Mouse (Mus musculus) MEL (cell line): ENCODE measurements around the gene Igf1r. TPM values are rescaled to one million over a fixed set of nuclear protein-coding genes. Genes with fewer than 3 reads are reported as not detected.

Experiments
- DNase-seq: peaks from one replicate; pipeline ENCODE4 v3.0.0; 2011; ENCODE audit warnings: low read depth, low spot score
- H3K27ac ChIP-seq: 2 replicates; pipeline ENCODE4 v1.5.1; 2012; ENCODE audit warnings: low read depth, mild to moderate bottlenecking, control low read depth, low read length, moderate library complexity; ENCODE audit not compliant: control insufficient read depth
- H3K27me3 ChIP-seq, 2 experiments: fragments of 150-350 bp in 1 of 2; sonication (generic) in 1 of 2; 2 replicates each; pipeline ENCODE4 v1.6.1; 2012; ENCODE audit warnings: low read length in 2 of 2, mild to moderate bottlenecking in 2 of 2, improper control_type of control experiment in 1 of 2, moderate library complexity in 1 of 2; ENCODE audit not compliant: insufficient read depth in 2 of 2, control insufficient read depth in 1 of 2
- H3K36me3 ChIP-seq, 2 experiments: 2 replicates each; pipeline ENCODE4 v1.6.1; 2012 to 2014; ENCODE audit warnings: low read length in 2 of 2, improper control_type of control experiment in 1 of 2, inconsistent platforms in 1 of 2, mild to moderate bottlenecking in 1 of 2; ENCODE audit not compliant: insufficient read depth in 2 of 2, control insufficient read depth in 1 of 2
- H3K4me1 ChIP-seq, 2 experiments: fragments of 150-350 bp in 1 of 2; sonication (generic) in 1 of 2; 2 replicates each; pipeline ENCODE4 v1.6.1; 2012; ENCODE audit warnings: low read length in 2 of 2, improper control_type of control experiment in 1 of 2, mild to moderate bottlenecking in 1 of 2; ENCODE audit not compliant: insufficient read depth in 2 of 2, control insufficient read depth in 1 of 2
- H3K4me3 ChIP-seq, 2 experiments: fragments of 150-350 bp in 1 of 2; sonication (generic) in 1 of 2; 2 replicates each; pipeline ENCODE4 v1.5.1; 2012; ENCODE audit warnings: low read depth in 2 of 2, low read length in 2 of 2, mild to moderate bottlenecking in 2 of 2, moderate library complexity in 2 of 2, control low read depth in 1 of 2, improper control_type of control experiment in 1 of 2; ENCODE audit not compliant: control insufficient read depth in 1 of 2, insufficient read depth in 1 of 2
- H3K79me2 ChIP-seq: 2 replicates; pipeline ENCODE4 v1.6.1; 2012; ENCODE audit warnings: mild to moderate bottlenecking, low read length, moderate library complexity; ENCODE audit not compliant: control insufficient read depth, poor library complexity, insufficient read depth
- H3K9ac ChIP-seq: 2 replicates; pipeline ENCODE4 v1.6.1; 2012; ENCODE audit warnings: low read depth, mild to moderate bottlenecking, control low read depth, low read length, moderate library complexity; ENCODE audit not compliant: control insufficient read depth, poor library complexity, severe bottlenecking
- H3K9me3 ChIP-seq: fragments of 150-350 bp; sonication (generic); replicated peaks from 2 replicates; pipeline ENCODE4 v1.6.1; 2012; ENCODE audit warnings: mild to moderate bottlenecking, low read length, improper control_type of control experiment, moderate library complexity; ENCODE audit not compliant: insufficient read depth
- CHD1 ChIP-seq: IDR thresholded peaks from 2 replicates; pipeline ENCODE4 v1.6.1; 2012; ENCODE audit warnings: low read depth, mild to moderate bottlenecking, inconsistent platforms, low read length, improper control_type of control experiment
- CTCF ChIP-seq, 3 experiments: IDR thresholded peaks in 2 of 3; conservative IDR thresholded peaks in 1 of 3; 2 replicates each; pipeline ENCODE4 v1.5.1; 2011 to 2012; ENCODE audit warnings: low read length in 3 of 3, low read depth in 2 of 3, mild to moderate bottlenecking in 2 of 3, improper control_type of control experiment in 1 of 3, inconsistent platforms in 1 of 3, mixed read lengths in 1 of 3, moderate library complexity in 1 of 3; ENCODE audit not compliant: control insufficient read depth in 1 of 3, insufficient read depth in 1 of 3, poor library complexity in 1 of 3, severe bottlenecking in 1 of 3
- ELF1 ChIP-seq: IDR thresholded peaks from 2 replicates; pipeline ENCODE4 v1.6.1; 2014; ENCODE audit warnings: low read depth, mild to moderate bottlenecking, inconsistent platforms, low read length, improper control_type of control experiment, moderate library complexity
- EP300 ChIP-seq, 2 experiments: IDR thresholded peaks; 2 replicates each; pipeline ENCODE4 v1.6.1; 2011; ENCODE audit warnings: improper control_type of control experiment in 2 of 2, low read length in 2 of 2, low read depth in 1 of 2, mild to moderate bottlenecking in 1 of 2
- ETS1 ChIP-seq: IDR thresholded peaks from 2 replicates; pipeline ENCODE4 v1.6.1; 2012; ENCODE audit warnings: low read depth, mild to moderate bottlenecking, inconsistent platforms, low read length, improper control_type of control experiment, moderate library complexity
- GABPA ChIP-seq: IDR thresholded peaks from 2 replicates; pipeline ENCODE4 v1.6.1; 2012; ENCODE audit warnings: low read depth, mild to moderate bottlenecking, inconsistent platforms, low read length, improper control_type of control experiment, moderate library complexity
- GATA1 ChIP-seq: IDR thresholded peaks from 2 replicates; pipeline ENCODE4 v1.6.1; 2011; ENCODE audit warnings: low read depth, low read length, improper control_type of control experiment
- JUND ChIP-seq: IDR thresholded peaks from 2 replicates; pipeline ENCODE4 v1.6.1; 2011; ENCODE audit warnings: low read depth, mild to moderate bottlenecking, improper control_type of control experiment, low read length
- KAT2A ChIP-seq: conservative IDR thresholded peaks from 2 replicates; pipeline ENCODE4 v1.6.1; 2012; ENCODE audit warnings: low read depth, low read length, improper control_type of control experiment, inconsistent platforms
- MAFK ChIP-seq: IDR thresholded peaks from 2 replicates; pipeline ENCODE4 v1.6.1; 2011; ENCODE audit warnings: low read depth, mild to moderate bottlenecking, low read length, improper control_type of control experiment, borderline replicate concordance
- MAZ ChIP-seq: IDR thresholded peaks from 2 replicates; pipeline ENCODE4 v1.6.1; 2012; ENCODE audit warnings: low read depth, mild to moderate bottlenecking, inconsistent platforms, low read length, improper control_type of control experiment
- MYB ChIP-seq: IDR thresholded peaks from 2 replicates; pipeline ENCODE4 v1.6.1; 2011; ENCODE audit warnings: mild to moderate bottlenecking, low read depth, low read length, improper control_type of control experiment
- NRF1 ChIP-seq: IDR thresholded peaks from 2 replicates; pipeline ENCODE4 v1.6.1; 2014; ENCODE audit warnings: low read depth, mild to moderate bottlenecking, inconsistent platforms, low read length, improper control_type of control experiment, moderate library complexity; ENCODE audit not compliant: poor library complexity, insufficient read depth, severe bottlenecking
- POLR2A ChIP-seq, 2 experiments: IDR thresholded peaks; 2 replicates each; pipeline ENCODE4 v1.6.1; 2011 to 2012; ENCODE audit warnings: low read length in 2 of 2, mild to moderate bottlenecking in 2 of 2, control low read depth in 1 of 2, improper control_type of control experiment in 1 of 2, low read depth in 1 of 2, moderate library complexity in 1 of 2; ENCODE audit not compliant: control insufficient read depth in 1 of 2, insufficient read depth in 1 of 2, poor library complexity in 1 of 2
- POLR2AphosphoS5 ChIP-seq: IDR thresholded peaks from 2 replicates; pipeline ENCODE4 v1.6.1; 2012; ENCODE audit warnings: low read depth, borderline replicate concordance, mild to moderate bottlenecking, inconsistent platforms, low read length, moderate library complexity, mixed read lengths
- RAD21 ChIP-seq: IDR thresholded peaks from 2 replicates; pipeline ENCODE4 v1.6.1; 2011; ENCODE audit warnings: mild to moderate bottlenecking, low read depth, low read length, improper control_type of control experiment
- RCOR1 ChIP-seq: IDR thresholded peaks from 2 replicates; pipeline ENCODE4 v1.6.1; 2012; ENCODE audit warnings: low read depth, mild to moderate bottlenecking, inconsistent platforms, low read length, improper control_type of control experiment
- SIN3A ChIP-seq: IDR thresholded peaks from 2 replicates; pipeline ENCODE4 v1.6.1; 2012; ENCODE audit warnings: low read length, improper control_type of control experiment, inconsistent platforms
- TAL1 ChIP-seq: IDR thresholded peaks from 2 replicates; pipeline ENCODE4 v1.6.1; 2012; ENCODE audit warnings: mild to moderate bottlenecking, inconsistent platforms, low read length, moderate library complexity, mixed read lengths
- TBP ChIP-seq: IDR thresholded peaks from 2 replicates; pipeline ENCODE4 v1.8.0; 2011; ENCODE audit warnings: low read depth, low read length, improper control_type of control experiment
- TCF12 ChIP-seq: IDR thresholded peaks from 2 replicates; pipeline ENCODE4 v1.6.1; 2014; ENCODE audit warnings: low read depth, mild to moderate bottlenecking, inconsistent platforms, low read length, improper control_type of control experiment, moderate library complexity
- UBTF ChIP-seq: IDR thresholded peaks from 2 replicates; pipeline ENCODE4 v1.6.1; 2012; ENCODE audit warnings: low read depth, mild to moderate bottlenecking, inconsistent platforms, low read length, improper control_type of control experiment, moderate library complexity, borderline replicate concordance; ENCODE audit not compliant: insufficient read depth
- USF2 ChIP-seq, 2 experiments: IDR thresholded peaks; 2 replicates each; pipeline ENCODE4 v1.6.1; 2011 to 2012; ENCODE audit warnings: improper control_type of control experiment in 2 of 2, low read length in 2 of 2, borderline replicate concordance in 1 of 2, inconsistent platforms in 1 of 2, low read depth in 1 of 2, mild to moderate bottlenecking in 1 of 2; ENCODE audit not compliant: insufficient read depth in 1 of 2
- ZC3H11A ChIP-seq: IDR thresholded peaks from 2 replicates; pipeline ENCODE4 v1.6.1; 2012; ENCODE audit warnings: low read depth, mild to moderate bottlenecking, inconsistent platforms, low read length, improper control_type of control experiment
- ZKSCAN1 ChIP-seq: IDR thresholded peaks from 2 replicates; pipeline ENCODE4 v1.6.1; 2012; ENCODE audit warnings: low read depth, mild to moderate bottlenecking, inconsistent platforms, low read length, improper control_type of control experiment, moderate library complexity
- polyA plus RNA-seq, 2 experiments: library from polyadenylated mRNA; stranded (reverse) in 1 of 2; unstranded in 1 of 2; fragments of >175 nt in 1 of 2; fragments of >200 nt in 1 of 2; gene quantifications; 2 replicates each; pipeline versions ENCODE4 v1.2.1 to v1.2.4; 2012; ENCODE audit warnings: low replicate concordance in 2 of 2, low read depth in 1 of 2; ENCODE audit not compliant: insufficient read length in 2 of 2, insufficient read depth in 1 of 2, missing spikeins in 1 of 2
- total RNA-seq: library from RNA; depleted of rRNA; stranded (reverse); fragments of 300-350 nt; gene quantifications from 2 replicates; pipeline ENCODE4 v1.2.3, GENCODE M21; 2012

Igf1r gene
- total and polyA plus RNA-seq, 3 experiments: 11.8 to 11.9 TPM; not detected in 1

DNA sequence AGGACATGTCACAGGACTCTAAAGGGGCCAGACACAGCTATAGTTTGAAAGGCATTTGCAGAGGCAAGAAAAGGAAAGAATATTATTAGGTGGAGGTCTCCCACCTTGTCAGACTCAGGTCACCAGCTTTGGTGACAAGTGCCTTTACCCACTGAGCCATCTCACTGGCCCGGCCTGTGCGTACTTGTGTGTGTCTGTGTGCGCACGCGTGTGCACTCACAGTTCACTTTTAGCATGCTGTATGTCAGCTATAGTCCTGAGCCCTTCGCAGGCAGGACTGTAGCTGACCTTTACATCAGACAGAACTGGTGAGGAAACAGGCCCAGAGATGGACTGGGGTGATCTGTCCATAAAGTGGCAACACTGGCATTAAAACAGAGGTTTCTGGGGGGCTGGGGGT lies 325.8 kb downstream of the Igf1r start:
- TF ChIP-seq SIN3A (no peak), UBTF (no peak), POLR2AphosphoS5 (no peak), TAL1 (no peak), ZKSCAN1 (no peak), MAZ (no peak), RCOR1 (no peak), KAT2A (no peak), ETS1 (no peak), EP300 (IDR thresholded peaks at IDR 0.05; ENCODE audit: low read depth in 1 of 2, low read length in 2 of 2) (no peak), CTCF (IDR thresholded peaks at IDR 0.05 in 2 of 3, conservative IDR thresholded peaks at IDR 0.05 in 1 of 3; ENCODE audit: control insufficient read depth in 1 of 3, insufficient read depth in 1 of 3, low read depth in 2 of 3, low read length in 3 of 3, poor library complexity in 1 of 3, severe bottlenecking in 1 of 3) (no peak), NRF1 (no peak), JUND (no peak), MYB (no peak), GABPA (no peak), MAFK (no peak)
- no peaks in the 10 kb centered on the region for H3K9me3 ChIP-seq
- no peaks in the 10 kb centered on the region for H3K79me2 ChIP-seq
- no peaks in the 10 kb centered on the region for H3K27me3 ChIP-seq
- no peaks in the 10 kb centered on the region for H3K36me3 ChIP-seq
- H3K4me1 ChIP-seq: no peaks in the 10 kb centered on the region
- H3K4me3 ChIP-seq: no peak overlapping the region
- no peak for DNase-seq
- H3K9ac ChIP-seq: no peak overlapping the region
- H3K27ac ChIP-seq: no peak overlapping the region

- TF ChIP-seq RAD21: no peak
- TF ChIP-seq TBP: no peak
- no peak for TF ChIP-seq TCF12
- TF ChIP-seq MAFK: no peak
- no peak for TF ChIP-seq ZC3H11A
- no peak for TF ChIP-seq ELF1
- no peak for TF ChIP-seq CHD1
- TF ChIP-seq GATA1: no peak
- no peak for TF ChIP-seq USF2 (IDR thresholded peaks at IDR 0.05; ENCODE audit: borderline replicate concordance in 1 of 2, insufficient read depth in 1 of 2, low read depth in 1 of 2, low read length in 2 of 2)
- TF ChIP-seq POLR2A (IDR thresholded peaks at IDR 0.05; ENCODE audit: control insufficient read depth in 1 of 2, insufficient read depth in 1 of 2, low read depth in 1 of 2, low read length in 2 of 2, poor library complexity in 1 of 2): no peak
- no peak for TF ChIP-seq JUND
- TF ChIP-seq SIN3A: no peak
- Histone ChIP-seq H3K27ac (no peak overlapping the region), H3K36me3 (no peaks in the 10 kb centered on the region), H3K9ac (no peak overlapping the region), H3K4me3 (no peak overlapping the region), H3K79me2 (no peaks in the 10 kb centered on the region), H3K9me3 (no peaks in the 10 kb centered on the region), H3K4me1 (no peaks in the 10 kb centered on the region), H3K27me3 (no peaks in the 10 kb centered on the region)
- no peak for DNase-seq
These were observed 326.3 kb downstream of the Igf1r start for GRCm38 (mm10) chr7:68278908-68279307.
